Mouse (Mus musculus): ENCODE results near the gene Pi4k2b. TPM values are rescaled to one million over a fixed set of nuclear protein-coding genes. Genes with fewer than 3 reads are reported as not detected.

The Pi4k2b gene
- polyA plus RNA-seq, 1 experiment, result 17.2 TPM

DNA sequence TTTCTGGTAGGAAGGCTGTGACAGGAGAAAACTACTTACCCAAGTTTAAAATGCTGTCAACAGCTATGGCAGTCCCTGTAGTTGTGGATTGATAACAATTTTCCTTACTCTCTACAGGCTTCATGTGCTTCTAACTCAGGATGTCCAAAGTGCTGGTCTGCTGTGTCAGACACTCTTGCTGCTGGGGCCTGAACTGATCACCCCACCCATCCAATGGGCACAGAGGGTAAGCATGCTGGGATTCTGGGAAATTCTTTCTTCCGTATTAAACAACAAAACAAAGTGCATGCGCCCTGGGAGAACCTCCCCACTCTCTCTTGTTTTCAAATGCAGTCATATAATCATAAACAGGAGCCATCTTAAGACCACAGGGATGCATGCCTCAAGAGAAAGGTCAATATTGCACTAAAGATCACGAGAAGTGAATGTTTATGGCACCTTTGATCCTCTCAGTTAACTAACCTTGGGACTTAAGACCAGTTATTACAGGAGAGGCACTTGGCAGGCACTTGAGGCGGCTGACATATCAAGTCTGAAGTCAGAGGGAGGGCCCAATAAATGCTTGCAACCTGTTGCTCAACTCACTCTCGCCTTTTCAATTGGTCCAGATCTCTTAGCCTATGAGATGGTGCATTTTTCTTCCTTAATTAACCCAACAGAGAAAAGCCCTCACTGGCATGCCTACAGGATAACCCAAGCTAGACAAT lies 24.5 kb upstream of the Pi4k2b start:
- Histone ChIP-seq H3K79me3 (ENCODE audit: low read depth) (no peaks in the 10 kb centered on the region), H3K36me3 (ENCODE audit: control insufficient read depth, insufficient read depth) (no peaks in the 10 kb centered on the region), H3K4me3 (ENCODE audit: insufficient read depth, poor library complexity, severe bottlenecking) (no peak overlapping the region), H3K79me2 (ENCODE audit: control insufficient read depth, insufficient read depth) (no peaks in the 10 kb centered on the region), H3K27me3 (ENCODE audit: control insufficient read depth, insufficient read depth, insufficient read length) (peaks cover 6% of the 10 kb centered on the region), H3ac (ENCODE audit: control insufficient read depth, insufficient read length, low read depth) (no peak overlapping the region)
- no peak for TF ChIP-seq MYOG (IDR thresholded peaks at IDR 0.05; ENCODE audit: control insufficient read depth, extremely low read depth, insufficient read length)

DNA sequence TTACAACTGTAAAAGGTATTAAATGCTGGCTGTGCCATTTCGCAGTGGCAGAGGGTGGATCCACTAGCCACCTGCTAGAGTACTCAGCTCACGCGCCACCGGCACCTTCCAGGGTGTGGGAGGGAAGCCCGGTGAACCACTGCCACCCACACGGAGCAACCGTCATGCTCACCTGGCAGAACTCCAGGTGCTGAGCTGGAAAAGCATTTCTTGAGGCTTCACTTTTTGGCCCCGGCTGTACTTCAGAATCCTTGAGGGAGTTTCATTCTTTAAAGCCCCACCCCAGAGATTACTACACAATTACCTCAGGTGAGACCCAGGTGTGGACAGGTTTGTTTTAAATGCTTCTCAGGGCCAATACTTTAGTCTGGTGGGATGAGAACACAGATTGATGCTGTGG lies 20.4 kb upstream of the Pi4k2b start:
- no peaks in the 10 kb centered on the region for H3K79me3 ChIP-seq (ENCODE audit: low read depth)
- H3K79me2 ChIP-seq (ENCODE audit: control insufficient read depth, insufficient read depth), result no peaks in the 10 kb centered on the region
- H3K4me3 ChIP-seq (ENCODE audit: insufficient read depth, poor library complexity, severe bottlenecking), result no peak overlapping the region
- no peak overlapping the region for H3ac ChIP-seq (ENCODE audit: control insufficient read depth, insufficient read length, low read depth)
- peaks cover 6% of the 10 kb centered on the region for H3K27me3 ChIP-seq (ENCODE audit: control insufficient read depth, insufficient read depth, insufficient read length)
- no peak for TF ChIP-seq USF1 (IDR thresholded peaks at IDR 0.05; ENCODE audit: low read depth)
- no peak for TF ChIP-seq MYOG (IDR thresholded peaks at IDR 0.05; ENCODE audit: control insufficient read depth, extremely low read depth, insufficient read length)
- TF ChIP-seq CTCF (IDR thresholded peaks at IDR 0.05; ENCODE audit: control insufficient read depth, insufficient read depth, insufficient read length), result no peak
- TF ChIP-seq MAX (IDR thresholded peaks at IDR 0.05), result no peak
- H3K36me3 ChIP-seq (ENCODE audit: control insufficient read depth, insufficient read depth), result no peaks in the 10 kb centered on the region

DNA sequence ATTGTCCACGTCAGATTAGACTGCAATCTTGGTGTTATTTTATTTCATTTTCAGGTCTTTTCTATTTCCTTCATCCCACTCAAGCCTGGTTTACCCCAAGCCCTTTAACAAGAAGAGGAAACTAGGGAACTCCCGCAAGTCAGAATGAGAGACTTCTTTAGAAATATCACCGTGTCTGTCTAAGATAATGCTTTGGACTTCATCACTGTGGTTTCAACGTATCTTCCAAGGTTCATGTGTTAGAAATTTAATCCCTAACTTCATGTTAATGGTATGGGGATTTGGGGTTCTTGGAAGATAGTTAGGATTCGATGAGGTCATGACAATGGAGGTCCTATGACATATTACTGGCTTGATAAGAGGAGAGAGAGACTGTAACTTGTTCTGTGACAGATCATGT lies 13.6 kb upstream of the Pi4k2b start:
- Histone ChIP-seq H3K79me3 (ENCODE audit: low read depth) (no peaks in the 10 kb centered on the region), H3K27me3 (ENCODE audit: control insufficient read depth, insufficient read depth, insufficient read length) (no peaks in the 10 kb centered on the region), H3K4me3 (ENCODE audit: insufficient read depth, poor library complexity, severe bottlenecking) (no peak overlapping the region), H3K36me3 (ENCODE audit: control insufficient read depth, insufficient read depth) (no peaks in the 10 kb centered on the region), H3K79me2 (ENCODE audit: control insufficient read depth, insufficient read depth) (no peaks in the 10 kb centered on the region), H3ac (ENCODE audit: control insufficient read depth, insufficient read length, low read depth) (no peak overlapping the region)
- no peak for TF ChIP-seq CEBPB (IDR thresholded peaks at IDR 0.05; ENCODE audit: low read depth)
- TF ChIP-seq MYOD1 (IDR thresholded peaks at IDR 0.05; ENCODE audit: control insufficient read depth, insufficient read length, low read depth), result no peak
- TF ChIP-seq MAX (IDR thresholded peaks at IDR 0.05), result no peak
- no peak for TF ChIP-seq CTCF (IDR thresholded peaks at IDR 0.05; ENCODE audit: control insufficient read depth, insufficient read depth, insufficient read length)
- TF ChIP-seq USF1 (IDR thresholded peaks at IDR 0.05; ENCODE audit: low read depth), result no peak
- no peak for TF ChIP-seq MYOG (IDR thresholded peaks at IDR 0.05; ENCODE audit: control insufficient read depth, extremely low read depth, insufficient read length)
- TF ChIP-seq FOSL1 (IDR thresholded peaks at IDR 0.05; ENCODE audit: insufficient read depth, low read length, poor library complexity, severe bottlenecking), result no peak

DNA sequence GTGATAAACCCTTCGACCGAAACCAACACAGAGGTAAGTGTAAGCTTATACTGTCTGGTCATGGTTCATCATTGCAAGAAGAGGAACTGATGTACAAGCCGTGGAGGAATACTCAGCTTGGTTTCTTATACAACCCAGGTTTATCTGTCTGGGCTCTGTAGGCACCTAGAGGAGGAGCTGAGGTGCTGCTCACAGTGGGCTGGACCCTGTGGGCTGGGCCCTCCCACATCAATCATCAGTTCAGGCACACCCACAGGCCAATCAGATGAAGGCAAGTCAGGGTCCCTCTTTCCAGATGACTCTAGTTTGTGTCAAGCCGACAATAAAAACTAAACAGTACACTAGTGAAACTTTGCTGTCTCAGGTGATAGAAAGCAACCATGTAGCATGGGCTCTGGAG lies 8.6 kb upstream of the Pi4k2b start:
- Histone ChIP-seq H3K79me2 (ENCODE audit: control insufficient read depth, insufficient read depth) (no peaks in the 10 kb centered on the region), H3K36me3 (ENCODE audit: control insufficient read depth, insufficient read depth) (no peaks in the 10 kb centered on the region), H3K79me3 (ENCODE audit: low read depth) (no peaks in the 10 kb centered on the region), H3K27me3 (ENCODE audit: control insufficient read depth, insufficient read depth, insufficient read length) (no peaks in the 10 kb centered on the region), H3K4me3 (ENCODE audit: insufficient read depth, poor library complexity, severe bottlenecking) (no peak overlapping the region), H3ac (ENCODE audit: control insufficient read depth, insufficient read length, low read depth) (no peak overlapping the region)
- TF ChIP-seq CEBPB (IDR thresholded peaks at IDR 0.05; ENCODE audit: low read depth) (no peak), FOSL1 (IDR thresholded peaks at IDR 0.05; ENCODE audit: insufficient read depth, low read length, poor library complexity, severe bottlenecking) (no peak)

DNA sequence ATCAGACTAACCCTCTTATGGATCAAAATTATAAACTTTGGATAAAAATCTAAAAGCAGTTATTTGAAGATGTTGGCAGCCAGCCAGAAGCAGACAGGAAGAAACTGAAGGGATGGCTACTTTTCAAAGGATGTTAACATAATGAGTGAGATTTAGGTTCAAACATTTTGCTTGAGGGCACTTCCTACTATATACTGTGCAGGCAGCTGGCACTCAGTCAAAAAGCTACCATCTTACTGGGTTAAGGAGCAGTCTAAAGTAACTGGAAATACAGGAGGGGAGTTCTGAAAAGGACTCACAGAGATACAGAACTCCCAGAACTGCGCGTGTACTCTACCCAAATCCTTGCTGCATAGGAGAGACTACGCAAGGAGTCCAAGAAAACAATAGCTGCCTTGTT lies 5.3 kb upstream of the Pi4k2b start:
- Histone ChIP-seq H3K4me3 (ENCODE audit: insufficient read depth, poor library complexity, severe bottlenecking) (no peak overlapping the region), H3K36me3 (ENCODE audit: control insufficient read depth, insufficient read depth) (no peaks in the 10 kb centered on the region), H3K79me3 (ENCODE audit: low read depth) (no peaks in the 10 kb centered on the region), H3K79me2 (ENCODE audit: control insufficient read depth, insufficient read depth) (no peaks in the 10 kb centered on the region), H3K27me3 (ENCODE audit: control insufficient read depth, insufficient read depth, insufficient read length) (no peaks in the 10 kb centered on the region), H3ac (ENCODE audit: control insufficient read depth, insufficient read length, low read depth) (no peak overlapping the region)
- TF ChIP-seq USF1 (IDR thresholded peaks at IDR 0.05; ENCODE audit: low read depth) (no peak), FOSL1 (IDR thresholded peaks at IDR 0.05; ENCODE audit: insufficient read depth, low read length, poor library complexity, severe bottlenecking) (no peak), MYOG (IDR thresholded peaks at IDR 0.05; ENCODE audit: control insufficient read depth, extremely low read depth, insufficient read length) (no peak), CEBPB (IDR thresholded peaks at IDR 0.05; ENCODE audit: low read depth) (no peak), MYOD1 (IDR thresholded peaks at IDR 0.05; ENCODE audit: control insufficient read depth, insufficient read length, low read depth) (no peak), MAX (IDR thresholded peaks at IDR 0.05) (no peak), CTCF (IDR thresholded peaks at IDR 0.05; ENCODE audit: control insufficient read depth, insufficient read depth, insufficient read length) (no peak)

DNA sequence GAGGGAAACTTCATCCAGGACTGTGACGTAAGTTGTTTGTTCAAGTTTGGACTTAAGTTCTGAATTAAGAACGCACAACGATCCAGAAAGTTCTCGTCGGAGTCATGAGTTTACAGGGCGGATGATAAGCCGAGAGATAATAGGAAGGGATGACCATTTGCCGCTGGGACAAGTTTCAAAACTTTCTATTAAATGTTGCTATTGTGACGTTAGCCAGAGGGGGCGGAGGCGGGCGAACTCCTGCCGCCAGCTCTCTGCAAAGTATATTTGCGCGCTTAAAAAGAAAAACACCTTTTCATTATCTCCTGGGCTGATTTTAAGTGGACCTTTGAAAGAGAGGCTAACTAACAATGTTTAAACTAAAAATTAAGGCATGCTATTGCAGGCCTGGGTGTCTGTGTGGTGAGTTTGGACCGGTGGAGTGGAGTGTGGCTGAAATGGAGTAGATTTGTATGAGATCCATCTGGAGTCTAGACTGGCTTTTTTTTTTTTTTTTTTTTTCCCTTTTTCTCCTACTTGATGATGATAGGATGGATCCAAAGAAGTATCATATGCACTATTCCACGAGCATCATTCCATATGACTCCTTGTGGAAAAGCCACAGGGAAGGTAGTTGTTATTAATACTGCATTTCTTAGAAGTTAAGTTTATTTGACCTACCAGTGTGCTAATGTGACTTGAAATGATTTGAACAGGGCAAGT lies 889 bp downstream of the Pi4k2b start:
- Histone ChIP-seq H3K79me3 (ENCODE audit: low read depth) (peaks cover 39% of the 10 kb centered on the region), H3K36me3 (ENCODE audit: control insufficient read depth, insufficient read depth) (no peaks in the 10 kb centered on the region), H3K27me3 (ENCODE audit: control insufficient read depth, insufficient read depth, insufficient read length) (no peaks in the 10 kb centered on the region), H3ac (ENCODE audit: control insufficient read depth, insufficient read length, low read depth) (peak overlapping the region; percentile 61), H3K79me2 (ENCODE audit: control insufficient read depth, insufficient read depth) (peaks cover 51% of the 10 kb centered on the region), H3K4me3 (ENCODE audit: insufficient read depth, poor library complexity, severe bottlenecking) (peak overlapping the region; percentile 78)
- TF ChIP-seq MAX (IDR thresholded peaks at IDR 0.05) (no peak), MYOD1 (IDR thresholded peaks at IDR 0.05; ENCODE audit: control insufficient read depth, insufficient read length, low read depth) (no peak), USF1 (IDR thresholded peaks at IDR 0.05; ENCODE audit: low read depth) (no peak), FOSL1 (IDR thresholded peaks at IDR 0.05; ENCODE audit: insufficient read depth, low read length, poor library complexity, severe bottlenecking) (no peak), CEBPB (IDR thresholded peaks at IDR 0.05; ENCODE audit: low read depth) (no peak)

Data from C2C12 (cell line).